Mouse (Mus musculus) heart, adult 2 months (tissue): ENCODE results near the gene Gzmm. TPM values are rescaled to one million over a fixed set of nuclear protein-coding genes. Genes with fewer than 3 reads are reported as not detected.

Source experiments
- DNase-seq, 2 experiments: peaks; one replicate each; pipeline ENCODE4 v3.0.0; 2021
- H3K27ac ChIP-seq: fragments of 200-600 bp; 2 replicates; pipeline ENCODE4 v1.8.1; 2022
- H3K27me3 ChIP-seq: fragments of 200-500 bp; 2 replicates; pipeline ENCODE4 v1.6.1; 2012; ENCODE audit warnings: mild to moderate bottlenecking, low read length, inconsistent platforms, mixed read lengths; ENCODE audit not compliant: control insufficient read depth, insufficient read depth
- H3K36me3 ChIP-seq: fragments of 200-500 bp; 2 replicates; pipeline ENCODE4 v1.6.1; 2012; ENCODE audit warnings: low read length, inconsistent platforms; ENCODE audit not compliant: control insufficient read depth, insufficient read depth
- H3K4me1 ChIP-seq: fragments of 200-500 bp; 2 replicates; pipeline ENCODE4 v1.6.1; 2011; ENCODE audit warnings: low read length; ENCODE audit not compliant: control insufficient read depth, insufficient read depth
- H3K4me3 ChIP-seq: fragments of 200-600 bp; 2 replicates; pipeline ENCODE4 v1.8.1; 2022
- H3K79me2 ChIP-seq: fragments of 200-500 bp; replicated peaks from 2 replicates; pipeline ENCODE4 v1.6.1; 2012; ENCODE audit warnings: mild to moderate bottlenecking, inconsistent platforms, low read length, moderate library complexity, mixed read lengths; ENCODE audit not compliant: control insufficient read depth, insufficient read depth
- H3K9ac ChIP-seq: fragments of 200-500 bp; 2 replicates; pipeline ENCODE4 v1.6.1; 2012; ENCODE audit warnings: low read depth, mild to moderate bottlenecking, control low read depth, inconsistent platforms, low read length, mixed read lengths
- CTCF ChIP-seq: fragments of 200-600 bp; IDR thresholded peaks from 2 replicates; pipeline ENCODE4 v1.8.1; 2022; ENCODE audit warnings: antibody characterized with exemption, mild to moderate bottlenecking, moderate library complexity
- EP300 ChIP-seq: fragments of 200-500 bp; IDR thresholded peaks from 2 replicates; pipeline ENCODE4 v1.6.1; 2011; ENCODE audit warnings: low read depth, low read length, control low read depth; ENCODE audit not compliant: insufficient read depth
- POLR2A ChIP-seq: fragments of 200-500 bp; IDR thresholded peaks from 2 replicates; pipeline ENCODE4 v1.6.1; 2011; ENCODE audit warnings: mild to moderate bottlenecking, low read depth, low read length, control low read depth; ENCODE audit not compliant: insufficient read depth
- WGBS: fragments of 180-500 bp; shearing (Covaris S2); methylation state at CpG from one replicate; pipeline ENCODE4 v1.1.7; 2018; 5-methylcytosine and 5-hydroxymethylcytosine counted together
- intact Hi-C: fragments of 180-260 bp; cut with DNase I; formaldehyde crosslinking; loops from one replicate; pipeline ENCODE4 v1.15.1; 2025
- polyA plus RNA-seq: library from polyadenylated mRNA; depleted of rRNA; stranded (reverse); fragments of >200 nt; gene quantifications from 2 replicates; pipeline ENCODE4 v1.2.3, GENCODE M21; 2012; rRNA removed
- total RNA-seq, 2 experiments: library from RNA; stranded (reverse); gene quantifications; 2 replicates each; pipeline ENCODE4 v1.2.3; 2021

Gene Gzmm
- total and polyA plus RNA-seq, 3 experiments: 6.4 to 7.4 (median 6.5) TPM

- H3K9ac ChIP-seq: no peak overlapping the region
- 96% methylated on average over 10 of the region's 10 CpGs for WGBS
- TF ChIP-seq EP300: no peak
- no peak for TF ChIP-seq POLR2A
- peak; percentile 56 for TF ChIP-seq CTCF
- H3K27me3 ChIP-seq: no peaks in the 10 kb centered on the region
- H3K4me1 ChIP-seq: no peaks in the 10 kb centered on the region
- no peaks in the 10 kb centered on the region for H3K79me2 ChIP-seq
- intact Hi-C loops: no loop called here
- H3K27ac ChIP-seq: no peak overlapping the region
- H3K4me3 ChIP-seq: no peak overlapping the region
- H3K36me3 ChIP-seq: no peaks in the 10 kb centered on the region
- no peak for DNase-seq
Measured at GRCm38 (mm10) chr10:79738259-79738658, 49.4 kb downstream of the Gzmm start.

- 96% methylated on average over 28 of the region's 28 CpGs for WGBS
- TF ChIP-seq CTCF: no peak
- no peak for TF ChIP-seq POLR2A
- TF ChIP-seq EP300: no peak
- no peaks in the 10 kb centered on the region for H3K36me3 ChIP-seq
Measured at GRCm38 (mm10) chr10:79739234-79739633, 50.4 kb downstream of the Gzmm start.

GRCm38 (mm10) chr10:79740863-79741262 lies 52.0 kb downstream of the Gzmm start:
- no peak overlapping the region for H3K9ac ChIP-seq
- intact Hi-C loops: no loop called here
- TF ChIP-seq CTCF: peak; percentile 45
- no peak for TF ChIP-seq EP300
- TF ChIP-seq POLR2A: no peak
- H3K27me3 ChIP-seq: no peaks in the 10 kb centered on the region
- no peak overlapping the region for H3K4me3 ChIP-seq
- peaks cover 5% of the 10 kb centered on the region; the same call in 1 of the 2 replicates for H3K4me1 ChIP-seq
- no peaks in the 10 kb centered on the region for H3K79me2 ChIP-seq
- H3K36me3 ChIP-seq: no peaks in the 10 kb centered on the region
- 86% methylated on average over 11 of the region's 11 CpGs for WGBS
- no peak overlapping the region for H3K27ac ChIP-seq
- DNase-seq: no peak

More at GRCm38 (mm10) chr10:79739234-79739633, 50.4 kb downstream of the Gzmm start:
- Histone ChIP-seq H3K27me3 (no peaks in the 10 kb centered on the region), H3K4me1 (no peaks in the 10 kb centered on the region), H3K4me3 (no peak overlapping the region), H3K9ac (no peak overlapping the region), H3K79me2 (no peaks in the 10 kb centered on the region), H3K27ac (no peak overlapping the region)
- intact Hi-C loops: no loop called here
- no peak for DNase-seq

- Histone ChIP-seq H3K27me3 (no peaks in the 10 kb centered on the region), H3K36me3 (no peaks in the 10 kb centered on the region), H3K27ac (no peak overlapping the region), H3K79me2 (no peaks in the 10 kb centered on the region), H3K9ac (no peak overlapping the region), H3K4me3 (no peak overlapping the region), H3K4me1 (peaks cover 6% of the 10 kb centered on the region)
- DNase-seq: no peak
- no peak for TF ChIP-seq POLR2A
- no peak for TF ChIP-seq EP300
- TF ChIP-seq CTCF: no peak
- intact Hi-C loops: no loop called here
- 86% methylated on average over 11 of the region's 11 CpGs for WGBS
Measured at GRCm38 (mm10) chr10:79743161-79743560, 54.3 kb downstream of the Gzmm start.

- Histone ChIP-seq H3K27me3 (no peaks in the 10 kb centered on the region), H3K4me3 (no peak overlapping the region), H3K4me1 (peaks cover 6% of the 10 kb centered on the region), H3K36me3 (no peaks in the 10 kb centered on the region), H3K79me2 (no peaks in the 10 kb centered on the region), H3K27ac (no peak overlapping the region), H3K9ac (no peak overlapping the region)
- no peak for DNase-seq
- WGBS: 90% methylated on average over 15 of the region's 15 CpGs
- no peak for TF ChIP-seq POLR2A
- TF ChIP-seq EP300: no peak
- TF ChIP-seq CTCF: no peak
- intact Hi-C loops: no loop called here
Measured at GRCm38 (mm10) chr10:79743650-79744365, 55.0 kb downstream of the Gzmm start.

Other genes with a start within 250 kb of the Gzmm start
- not detected for gene Vmn2r83, start 220.3 kb upstream of the Gzmm start, total RNA-seq
- not detected in 2 replicates for gene Vmn2r83, start 220.3 kb upstream of the Gzmm start, polyA plus RNA-seq
- 1 to 10 TPM; 2.3 to 3.5 TPM for gene Plpp2, start 155.2 kb upstream of the Gzmm start, total RNA-seq
- gene Plpp2, start 155.2 kb upstream of the Gzmm start, polyA plus RNA-seq: 2.4 and 3.8 TPM in 2 replicates
- 10 to 100 TPM; 12.7 to 12.9 TPM for gene Mier2, start 133.8 kb upstream of the Gzmm start, total RNA-seq
- gene Mier2, start 133.8 kb upstream of the Gzmm start, polyA plus RNA-seq: 27.4 and 31.8 TPM in 2 replicates
- gene Theg, start 101.7 kb upstream of the Gzmm start, total RNA-seq: not detected
- gene Theg, start 101.7 kb upstream of the Gzmm start, polyA plus RNA-seq: 0.10 TPM in 1 of 2 replicates, not detected in the other
- gene C2cd4c, start 75.0 kb upstream of the Gzmm start, total RNA-seq: under 1 TPM in 1 of 2 experiments, not detected in 1; 0.10 TPM
- gene C2cd4c, start 75.0 kb upstream of the Gzmm start, polyA plus RNA-seq: 0.02 and 0.09 TPM in 2 replicates
- gene Shc2, start 51.1 kb upstream of the Gzmm start, total RNA-seq: 1 to 10 TPM; 1.9 to 2.1 TPM
- gene Shc2, start 51.1 kb upstream of the Gzmm start, polyA plus RNA-seq: 2.9 and 3.7 TPM in 2 replicates
- gene Odf3l2, start 43.3 kb upstream of the Gzmm start, total RNA-seq: not detected
- gene Odf3l2, start 43.3 kb upstream of the Gzmm start, polyA plus RNA-seq: not detected in 2 replicates
- not detected for gene Madcam1, start 24.5 kb upstream of the Gzmm start, total RNA-seq
- not detected in 2 replicates for gene Madcam1, start 24.5 kb upstream of the Gzmm start, polyA plus RNA-seq
- gene Tpgs1, start 19.7 kb upstream of the Gzmm start, total RNA-seq: 10 to 100 TPM; 16.5 to 18.8 TPM
- gene Tpgs1, start 19.7 kb upstream of the Gzmm start, polyA plus RNA-seq: 18.0 and 28.1 TPM in 2 replicates
- gene Cdc34, start 6.8 kb upstream of the Gzmm start, total RNA-seq: 100 to 1,000 TPM; 196 to 216 TPM
- gene Cdc34, start 6.8 kb upstream of the Gzmm start, polyA plus RNA-seq: 352 and 397 TPM in 2 replicates
- gene Bsg, start 15.5 kb downstream of the Gzmm start, total RNA-seq: 1,000 to 10,000 TPM; 1,364 to 1,491 TPM
- 1,570 and 1,684 TPM in 2 replicates for gene Bsg, start 15.5 kb downstream of the Gzmm start, polyA plus RNA-seq
- gene Hcn2, start 27.6 kb downstream of the Gzmm start, total RNA-seq: 10 to 100 TPM; 17.0 to 17.5 TPM
- 23.8 and 33.5 TPM in 2 replicates for gene Hcn2, start 27.6 kb downstream of the Gzmm start, polyA plus RNA-seq
- gene Polrmt, start 57.6 kb downstream of the Gzmm start, total RNA-seq: 10 to 100 TPM; 42.2 to 44.7 TPM
- 47.0 and 52.3 TPM in 2 replicates for gene Polrmt, start 57.6 kb downstream of the Gzmm start, polyA plus RNA-seq
- gene Fgf22, start 66.1 kb downstream of the Gzmm start, total RNA-seq: not detected
- not detected in 2 replicates for gene Fgf22, start 66.1 kb downstream of the Gzmm start, polyA plus RNA-seq
- gene Rnf126, start 77.9 kb downstream of the Gzmm start, total RNA-seq: 10 to 100 TPM; 22.9 to 23.6 TPM
- 41.4 and 48.0 TPM in 2 replicates for gene Rnf126, start 77.9 kb downstream of the Gzmm start, polyA plus RNA-seq
- 1 to 10 TPM; 3.8 to 4.7 TPM for gene Fstl3, start 88.3 kb downstream of the Gzmm start, total RNA-seq
- 9.7 and 11.9 TPM in 2 replicates for gene Fstl3, start 88.3 kb downstream of the Gzmm start, polyA plus RNA-seq
- gene Prss57, start 101.9 kb downstream of the Gzmm start, total RNA-seq: not detected
- gene Prss57, start 101.9 kb downstream of the Gzmm start, polyA plus RNA-seq: 0.08 and 0.20 TPM in 2 replicates
- 10 to 100 TPM; 51.4 to 55.6 TPM for gene Palm, start 104.6 kb downstream of the Gzmm start, total RNA-seq
- gene Palm, start 104.6 kb downstream of the Gzmm start, polyA plus RNA-seq: 31.4 and 36.6 TPM in 2 replicates
- gene Misp, start 132.0 kb downstream of the Gzmm start, total RNA-seq: under 1 TPM; 0.50 to 0.52 TPM
- gene Misp, start 132.0 kb downstream of the Gzmm start, polyA plus RNA-seq: 0.26 and 0.82 TPM in 2 replicates
- 10 to 100 TPM; 43.9 to 51.8 TPM for gene Ptbp1, start 165.4 kb downstream of the Gzmm start, total RNA-seq
- 47.5 and 52.6 TPM in 2 replicates for gene Ptbp1, start 165.4 kb downstream of the Gzmm start, polyA plus RNA-seq
- 1 to 10 TPM in 1 of 2 experiments, under 1 TPM in 1; 0.55 to 1.2 TPM for gene Prtn3, start 185.5 kb downstream of the Gzmm start, total RNA-seq
- gene Prtn3, start 185.5 kb downstream of the Gzmm start, polyA plus RNA-seq: 0.84 TPM in 1 of 2 replicates, not detected in the other
- gene Plppr3, start 185.6 kb downstream of the Gzmm start, total RNA-seq: under 1 TPM; 0.20 to 0.31 TPM
- gene Plppr3, start 185.6 kb downstream of the Gzmm start, polyA plus RNA-seq: 0.50 and 0.80 TPM in 2 replicates
- gene Elane, start 197.2 kb downstream of the Gzmm start, total RNA-seq: not detected
- gene Elane, start 197.2 kb downstream of the Gzmm start, polyA plus RNA-seq: 0.23 TPM in 1 of 2 replicates, not detected in the other
- gene Cfd, start 201.8 kb downstream of the Gzmm start, total RNA-seq: 10 to 100 TPM; 22.9 to 98.7 TPM
- gene Cfd, start 201.8 kb downstream of the Gzmm start, polyA plus RNA-seq: 85.9 and 490 TPM in 2 replicates
- gene Med16, start 219.9 kb downstream of the Gzmm start, total RNA-seq: 10 to 100 TPM; 40.8 to 54.1 TPM
- 54.9 and 62.4 TPM in 2 replicates for gene Med16, start 219.9 kb downstream of the Gzmm start, polyA plus RNA-seq
- not detected for gene Gm26602, start 221.8 kb downstream of the Gzmm start, total RNA-seq
- not detected in 2 replicates for gene Gm26602, start 221.8 kb downstream of the Gzmm start, polyA plus RNA-seq
- gene Kiss1r, start 228.0 kb downstream of the Gzmm start, total RNA-seq: under 1 TPM; 0.10 to 0.25 TPM
- gene Kiss1r, start 228.0 kb downstream of the Gzmm start, polyA plus RNA-seq: 0.79 and 1.5 TPM in 2 replicates
- gene R3hdm4, start 232.2 kb downstream of the Gzmm start, total RNA-seq: 10 to 100 TPM; 82.4 to 85.6 TPM
- gene R3hdm4, start 232.2 kb downstream of the Gzmm start, polyA plus RNA-seq: 119 and 123 TPM in 2 replicates
- gene Arid3a, start 238.0 kb downstream of the Gzmm start, total RNA-seq: 1 to 10 TPM; 1.3 to 1.5 TPM
- 0.88 and 1.7 TPM in 2 replicates for gene Arid3a, start 238.0 kb downstream of the Gzmm start, polyA plus RNA-seq